Mouse (Mus musculus) liver, adult 2 months (tissue): ENCODE results near the gene Prkd3.

ENCODE experiments used
- CTCF ChIP-seq: fragments of 200-500 bp; IDR thresholded peaks from 2 replicates; pipeline ENCODE4 v1.5.1; 2011; ENCODE audit warnings: low read depth, low read length, control low read depth
- POLR2A ChIP-seq: fragments of 200-500 bp; IDR thresholded peaks from 2 replicates; pipeline ENCODE4 v1.6.1; 2011; ENCODE audit warnings: low read length, control low read depth; ENCODE audit not compliant: insufficient read depth; ENCODE audit errors: extremely low read depth

- no peak for TF ChIP-seq POLR2A
- TF ChIP-seq CTCF, result no peak
These were observed 26.2 kb downstream of the Prkd3 start for GRCm38 (mm10) chr17:78994382-78994781.
